Mouse (Mus musculus): ENCODE data around the gene Xpo1. TPM values are rescaled to one million over a fixed set of nuclear protein-coding genes. Genes with fewer than 3 reads are reported as not detected.
"Not testable (repeated sequence)": the region's sequence is repeated elsewhere in the genome, so short reads cannot be mapped to it uniquely, and the experiment has no call there.

Gene Xpo1
- total RNA-seq, 2 experiments from 2014 or later = 22.3 to 28.4 TPM

DNA sequence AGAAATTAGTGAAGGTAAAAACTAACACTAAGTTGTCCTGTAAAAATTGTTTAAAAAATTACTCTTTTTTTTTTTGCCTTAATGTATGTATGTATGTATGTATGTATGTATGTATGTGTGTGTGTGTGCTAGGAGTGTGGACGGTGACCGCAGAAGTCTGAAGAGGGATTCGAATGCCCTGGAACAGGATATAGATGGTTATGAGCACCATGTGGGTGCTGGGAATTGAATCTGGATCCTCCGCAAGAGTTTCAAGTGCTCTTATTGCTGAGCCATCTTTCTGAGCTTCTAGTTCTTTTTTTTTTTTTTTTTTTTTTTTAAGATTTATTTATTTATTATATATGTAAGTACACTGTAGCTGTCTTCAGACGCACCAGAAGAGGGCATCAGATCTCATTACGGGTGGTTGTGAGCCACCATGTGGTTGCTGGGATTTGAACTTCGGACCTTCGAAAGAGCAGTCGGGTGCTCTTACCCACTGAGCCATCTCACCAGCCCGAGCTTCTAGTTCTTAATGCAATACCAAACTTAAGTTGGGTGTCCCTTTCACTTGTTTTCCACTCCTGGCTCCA, 49.3 kb downstream of the Xpo1 start:
- Histone ChIP-seq H3K27ac (peak overlapping the region; percentile 100), H3K4me3 (peak overlapping the region; percentile 97)
- DNase-seq; intact Hi-C loops (cut with DNase I): not testable (repeated sequence)
- 0 out of 2 replicates have a peak, but pooled peaks have one; percentile 9 for TF ChIP-seq CTCF (IDR thresholded peaks at IDR 0.05)

DNA sequence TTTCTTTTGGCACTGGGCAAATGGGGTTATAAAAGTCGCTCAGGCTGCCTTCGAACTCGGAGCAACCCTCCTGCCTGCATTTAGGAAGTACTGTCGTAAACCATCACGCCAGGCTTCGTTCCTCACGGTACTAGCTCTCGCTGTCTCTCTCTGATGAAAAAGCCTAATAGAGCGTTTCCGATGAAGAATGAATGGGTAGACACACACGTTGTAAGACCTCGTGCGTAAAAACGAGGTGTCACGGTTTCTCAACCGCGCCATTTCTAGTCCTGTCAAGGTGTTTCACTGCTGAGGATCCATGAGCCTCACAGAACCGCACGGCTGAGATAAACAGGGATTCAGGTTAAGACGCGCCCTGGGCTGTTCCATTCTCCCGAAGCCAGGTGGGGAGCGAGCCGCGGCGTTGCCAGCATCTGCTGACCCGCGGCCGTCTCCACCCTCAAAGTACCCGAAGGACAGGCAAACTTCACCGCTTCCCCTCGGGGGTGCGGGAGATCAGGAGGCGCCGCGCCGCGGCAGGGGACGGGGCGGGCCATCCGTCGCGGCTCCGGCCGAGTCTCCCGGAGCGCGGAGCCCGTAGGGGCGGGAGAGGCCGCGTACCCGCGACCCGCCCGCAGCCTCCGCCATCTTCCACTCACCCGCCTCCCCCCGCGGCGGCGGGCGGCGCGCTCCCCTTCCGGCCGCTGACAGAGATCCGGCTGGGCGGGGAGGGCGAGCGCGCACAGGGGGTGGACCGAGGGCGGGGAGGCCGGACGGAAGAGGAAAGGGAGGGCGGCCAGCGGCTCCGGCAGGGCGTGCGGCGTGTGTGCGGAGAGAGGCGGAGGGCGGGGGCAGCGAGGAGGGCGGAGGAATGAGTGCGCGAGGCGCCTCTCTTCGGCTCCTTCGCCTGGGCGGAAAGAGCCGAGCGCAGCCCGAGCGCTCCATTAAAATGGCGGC, 50.1 kb downstream of the Xpo1 start:
- intact Hi-C loops (cut with DNase I) = no loop called here

GRCm38 (mm10) chr11:23306764-23307565, 51.1 kb downstream of the Xpo1 start, which contains the start of gene Usp34:
Gene Usp34 (plus strand): TSS chr11:23306895.
- peak; percentile 90 for DNase-seq
- Histone ChIP-seq H3K27ac (peak within 1 kb of the TSS; percentile 100), H3K4me3 (peak within 1 kb of the TSS; percentile 97)
- intact Hi-C loops (cut with DNase I) = no loop called here
- TF ChIP-seq CTCF (IDR thresholded peaks at IDR 0.05) = no peak

More for the DNA sequence above, 50.1 kb downstream of the Xpo1 start:
- TF ChIP-seq CTCF (IDR thresholded peaks at IDR 0.05) = peak; percentile 18; the same call in 1 of the 2 replicates
- peak; percentile 99 for DNase-seq
- H3K4me3 ChIP-seq = peak overlapping the region; percentile 97
- peak overlapping the region; percentile 100 for H3K27ac ChIP-seq

DNA sequence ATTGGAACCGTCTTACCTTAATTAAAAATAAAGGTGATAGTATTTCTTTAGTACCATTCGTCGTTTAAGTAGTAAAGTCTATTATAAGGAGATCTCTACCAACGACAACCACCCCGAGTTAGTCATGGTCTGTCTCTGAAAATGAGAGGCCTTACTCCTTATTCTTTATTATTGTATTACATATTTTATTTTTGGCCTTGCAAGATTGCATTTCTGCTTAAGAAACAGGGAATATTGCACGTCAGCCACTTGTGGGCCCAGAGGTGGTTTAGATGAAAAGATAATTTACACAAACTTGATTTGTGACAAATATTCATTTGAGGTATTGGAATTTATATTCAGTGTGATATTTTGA, 51.7 kb downstream of the Xpo1 start:
- Histone ChIP-seq H3K4me3 (peak overlapping the region; percentile 97), H3K27ac (peak overlapping the region; percentile 100)
- intact Hi-C loops (cut with DNase I) = no loop called here
- DNase-seq = no peak
- TF ChIP-seq CTCF (IDR thresholded peaks at IDR 0.05) = no peak

DNA sequence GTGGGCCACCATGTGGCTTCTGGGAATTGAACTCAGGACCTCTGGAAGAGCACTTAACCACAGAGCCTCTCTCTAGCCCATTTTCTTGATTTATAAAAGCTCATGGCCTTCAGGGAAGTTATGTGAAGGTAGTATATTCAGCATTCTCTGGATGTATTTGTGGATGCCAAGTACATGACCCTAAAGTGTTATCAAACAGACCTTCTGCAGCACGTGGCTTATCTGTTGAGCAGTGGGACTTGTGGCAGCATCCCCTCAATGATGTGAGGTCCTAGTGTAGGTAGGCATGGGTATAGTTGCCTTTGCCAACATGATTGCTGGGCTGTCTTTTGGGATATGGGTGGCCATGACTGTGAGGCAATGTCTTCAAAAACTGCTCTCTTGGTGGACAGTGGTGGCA, 57.7 kb downstream of the Xpo1 start:
- intact Hi-C loops (cut with DNase I) = no loop called here
- no peak for DNase-seq
- H3K27ac ChIP-seq = no peak overlapping the region
- H3K4me3 ChIP-seq = no peak overlapping the region
- no peak for TF ChIP-seq CTCF (IDR thresholded peaks at IDR 0.05)

DNA sequence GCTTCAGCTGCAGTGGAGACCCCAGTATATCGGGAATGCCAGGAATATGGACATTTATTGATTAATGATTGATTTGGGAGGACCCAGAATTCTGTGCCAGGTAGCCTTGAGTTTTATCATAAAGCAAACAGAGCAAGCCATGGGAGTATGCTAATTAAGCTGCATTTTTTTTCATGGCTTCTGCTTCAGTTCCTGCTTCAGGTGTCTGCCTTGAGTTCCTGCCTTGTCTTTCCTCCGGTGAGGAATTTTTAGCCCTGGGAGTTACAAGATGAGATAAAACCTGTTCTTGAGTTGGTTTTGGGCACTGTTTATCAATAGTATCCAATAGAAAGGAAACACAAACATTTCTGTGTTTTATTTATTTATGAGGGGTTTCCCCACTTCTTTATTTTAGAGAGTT, 73.6 kb downstream of the Xpo1 start:
- H3K4me3 ChIP-seq = no peak overlapping the region
- TF ChIP-seq CTCF (IDR thresholded peaks at IDR 0.05) = no peak
- H3K27ac ChIP-seq = no peak overlapping the region
- intact Hi-C loops (cut with DNase I) = no loop called here
- DNase-seq = no peak

GRCm38 (mm10) chr11:23332136-23332535, 76.3 kb downstream of the Xpo1 start:
- no peak for TF ChIP-seq CTCF (IDR thresholded peaks at IDR 0.05)
- H3K4me3 ChIP-seq = no peak overlapping the region
- intact Hi-C loops (cut with DNase I) = no loop called here
- no peak overlapping the region for H3K27ac ChIP-seq
- DNase-seq = no peak

DNA sequence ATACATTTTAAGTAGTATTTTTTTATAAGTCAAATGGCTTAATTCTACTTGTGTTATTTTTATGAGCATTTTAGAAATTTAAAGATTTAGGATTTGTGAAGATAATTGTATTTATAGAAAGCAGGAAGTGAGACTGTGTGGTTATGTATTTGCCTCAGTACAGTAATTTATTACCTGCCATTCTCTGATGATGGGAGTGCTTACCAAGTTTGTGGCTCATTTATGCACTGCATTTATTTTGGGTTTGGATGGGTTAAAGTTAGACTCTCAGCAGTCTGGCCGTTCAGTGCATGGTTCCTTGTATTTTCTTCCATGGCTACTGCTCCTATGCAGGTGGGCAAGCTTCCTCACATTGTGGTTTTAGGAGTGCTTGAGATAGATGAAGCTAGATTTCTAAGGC, 79.3 kb downstream of the Xpo1 start:
- no peak for DNase-seq
- no peak overlapping the region for H3K27ac ChIP-seq
- H3K4me3 ChIP-seq = no peak overlapping the region
- intact Hi-C loops (cut with DNase I) = no loop called here
- TF ChIP-seq CTCF (IDR thresholded peaks at IDR 0.05) = no peak

Other genes starting within 250 kb of the Xpo1 start
- gene Fam161a, start 248.5 kb upstream of the Xpo1 start, total RNA-seq (2021) = 1 to 10 TPM; 1.9 to 3.0 TPM
- gene Usp34, start 50.9 kb downstream of the Xpo1 start, total RNA-seq (2021) = 10 to 100 TPM; 38.7 to 44.2 TPM
- gene Ahsa2, start 242.0 kb downstream of the Xpo1 start, total RNA-seq (2021) = 10 to 100 TPM; 37.7 to 44.7 TPM